Mouse (Mus musculus): ENCODE results near the gene Rgl2. TPM values are rescaled to one million over a fixed set of nuclear protein-coding genes. Genes with fewer than 3 reads are reported as not detected.

The Rgl2 gene
- 21.4 and 28.9 TPM in 2 replicates for polyA plus RNA-seq (2012; rRNA removed)

GRCm38 (mm10) chr17:33929371-33930279 lies at the start of gene Rgl2:
Gene Rgl2 (plus strand): TSS chr17:33929543.

GRCm38 (mm10) chr17:33890533-33891059 lies 38.7 kb upstream of the Rgl2 start, which contains the start of gene Kifc1:
Gene Kifc1 (minus strand): TSS chr17:33890661.

DNA sequence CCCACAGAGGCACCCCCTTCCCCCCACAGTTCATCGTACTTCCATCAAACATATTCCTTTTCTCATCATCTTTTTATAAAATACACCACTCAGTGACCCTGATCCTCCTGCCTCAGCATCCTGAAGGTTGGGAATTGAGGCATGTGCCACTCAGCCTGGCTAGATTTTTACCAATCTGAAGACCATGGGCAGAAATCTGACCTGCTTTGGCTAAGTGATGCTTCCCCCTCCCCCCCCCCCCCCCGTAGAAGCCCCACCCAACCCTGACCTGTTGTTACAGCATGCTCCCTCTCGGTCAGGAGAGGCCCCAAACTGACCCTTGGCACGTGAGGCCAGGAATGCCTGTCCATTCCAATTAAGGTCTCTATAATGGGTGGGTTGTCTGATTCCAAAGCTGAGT lies 24.5 kb upstream of the Rgl2 start, which contains the start of gene Platr17:
Gene Platr17, plus strand, starts transcription at position 301 of the 400 bp plus-strand sequence.

DNA sequence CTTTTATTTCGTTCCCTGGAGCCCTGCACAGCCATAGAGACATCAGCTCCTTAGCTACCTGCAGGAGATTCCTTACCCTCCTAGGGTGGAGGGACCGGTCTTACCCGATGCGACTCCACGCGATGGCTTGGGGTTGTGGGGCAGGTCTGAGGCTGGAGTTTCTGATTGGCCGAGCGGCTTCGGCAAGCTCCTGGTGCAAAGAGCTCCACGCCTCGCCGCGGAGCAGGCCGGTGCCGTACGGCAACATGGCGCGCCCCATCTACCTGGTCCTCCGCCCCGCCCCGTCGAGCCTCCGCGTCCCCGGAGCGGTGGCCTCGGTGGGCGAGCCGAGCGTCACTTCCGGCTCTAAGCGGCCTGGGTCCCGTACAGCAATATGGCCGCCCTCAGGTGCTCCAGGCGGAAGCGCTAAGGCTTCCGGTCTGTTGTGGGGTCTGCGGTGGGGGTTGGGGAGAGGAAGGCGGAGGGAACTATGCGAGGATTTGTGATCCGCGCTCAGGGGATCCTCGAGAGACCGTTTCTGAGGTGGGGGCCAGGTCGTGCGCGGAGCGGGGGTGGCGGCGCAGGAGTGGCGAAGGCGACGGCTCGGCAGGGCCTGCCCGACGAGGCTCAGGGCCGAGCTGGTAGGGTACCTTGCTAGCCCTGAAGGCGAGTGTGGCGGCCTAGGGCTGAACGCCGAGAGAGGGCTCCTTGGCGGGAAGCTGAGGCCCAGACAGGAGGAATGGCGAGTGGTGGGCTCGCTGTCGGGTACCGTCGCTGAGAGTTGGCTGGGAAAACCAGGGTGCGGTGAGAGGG lies 20.1 kb upstream of the Rgl2 start, which contains the start of gene Daxx:
Gene Daxx, plus strand, starts transcription at position 338 of the 792 bp plus-strand sequence.

DNA sequence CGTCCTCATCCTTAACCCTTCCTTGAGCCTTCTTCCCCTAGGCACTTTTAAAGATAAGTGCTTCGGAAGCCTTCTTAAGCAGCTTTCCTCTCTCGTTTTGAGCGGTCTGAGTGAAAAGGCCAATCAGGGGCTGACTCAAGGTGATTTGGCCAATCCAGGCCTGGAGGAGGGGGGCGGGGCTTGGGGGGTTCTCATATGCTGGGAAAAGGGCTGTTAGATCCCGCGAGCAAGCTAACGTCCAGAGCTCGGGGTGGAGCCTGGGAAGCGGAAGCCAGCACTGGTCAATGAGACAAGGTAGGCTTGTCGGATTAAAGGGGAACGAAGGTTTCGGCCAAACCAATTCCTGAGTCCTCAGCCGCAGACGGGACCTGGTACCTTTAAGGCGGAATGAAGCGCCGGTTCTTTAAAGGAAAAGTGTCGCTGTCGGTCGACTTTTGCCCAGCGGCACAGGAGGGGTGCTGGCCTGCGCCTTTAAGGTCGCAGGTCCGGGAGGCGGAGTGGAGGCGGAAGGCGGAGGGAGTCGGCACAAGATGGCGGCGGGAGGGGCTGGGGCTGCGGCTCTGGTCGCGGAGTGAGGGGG lies 13.6 kb upstream of the Rgl2 start, which contains the start of the genes Tapbp and Zbtb22:
Gene Tapbp, plus strand, starts transcription at position 229 of the 580 bp plus-strand sequence.
Gene Zbtb22, plus strand, starts transcription at position 234 of the 580 bp plus-strand sequence.

GRCm38 (mm10) chr17:33940206-33940805 lies 11.0 kb downstream of the Rgl2 start, which contains the start of the genes Pfdn6 and Wdr46:
Gene Pfdn6 (minus strand): TSS chr17:33940343.
Gene Wdr46 (plus strand): TSS chr17:33940660.

GRCm38 (mm10) chr17:33951021-33951946 lies 21.9 kb downstream of the Rgl2 start, which contains the start of gene B3galt4:
Gene B3galt4 (minus strand): TSS chr17:33951488.

GRCm38 (mm10) chr17:33955555-33956214 lies 26.3 kb downstream of the Rgl2 start, which contains the start of the genes Vps52 and Rps18:
Gene Vps52 (plus strand): TSS chr17:33955812.
Gene Rps18 (minus strand): TSS chr17:33956001.

Other genes with a start within 250 kb of the Rgl2 start
- 86.0 and 104 TPM in 2 replicates for gene Hnrnpm, start 242.7 kb upstream of the Rgl2 start, polyA plus RNA-seq (2012; rRNA removed)
- 124 and 134 TPM in 2 replicates for gene March2, start 210.9 kb upstream of the Rgl2 start, polyA plus RNA-seq (2012; rRNA removed)
- 86.1 and 92.3 TPM in 2 replicates for gene Rab11b, start 169.0 kb upstream of the Rgl2 start, polyA plus RNA-seq (2012; rRNA removed)
- gene Angptl4, start 147.7 kb upstream of the Rgl2 start, polyA plus RNA-seq (2012; rRNA removed) = 51.8 and 56.4 TPM in 2 replicates
- gene Kank3, start 119.0 kb upstream of the Rgl2 start, polyA plus RNA-seq (2012; rRNA removed) = 15.8 and 17.2 TPM in 2 replicates
- gene Rps28, start 105.0 kb upstream of the Rgl2 start, polyA plus RNA-seq (2012; rRNA removed) = 624 and 816 TPM in 2 replicates
- 189 and 197 TPM in 2 replicates for gene Ndufa7, start 105.0 kb upstream of the Rgl2 start, polyA plus RNA-seq (2012; rRNA removed)
- gene Cd320, start 86.5 kb upstream of the Rgl2 start, polyA plus RNA-seq (2012; rRNA removed) = 8.3 and 9.0 TPM in 2 replicates
- not detected in 2 replicates for gene Gm7029, start 55.7 kb upstream of the Rgl2 start, polyA plus RNA-seq (2012; rRNA removed)
- gene Kifc1, start 38.9 kb upstream of the Rgl2 start, polyA plus RNA-seq (2012; rRNA removed) = 19.2 and 21.8 TPM in 2 replicates
- 0.63 and 0.78 TPM in 2 replicates for gene Platr17, start 24.4 kb upstream of the Rgl2 start, polyA plus RNA-seq (2012; rRNA removed)
- 17.5 and 19.5 TPM in 2 replicates for gene Daxx, start 20.1 kb upstream of the Rgl2 start, polyA plus RNA-seq (2012; rRNA removed)
- 19.7 and 21.7 TPM in 2 replicates for gene Tapbp, start 13.6 kb upstream of the Rgl2 start, polyA plus RNA-seq (2012; rRNA removed)
- 11.4 and 11.9 TPM in 2 replicates for gene Zbtb22, start 13.6 kb upstream of the Rgl2 start, polyA plus RNA-seq (2012; rRNA removed)
- gene Pfdn6, start 10.8 kb downstream of the Rgl2 start, polyA plus RNA-seq (2012; rRNA removed) = 45.7 and 46.0 TPM in 2 replicates
- gene Wdr46, start 11.1 kb downstream of the Rgl2 start, polyA plus RNA-seq (2012; rRNA removed) = 11.8 and 12.7 TPM in 2 replicates
- gene B3galt4, start 21.9 kb downstream of the Rgl2 start, polyA plus RNA-seq (2012; rRNA removed) = 1.4 and 1.9 TPM in 2 replicates
- gene Vps52, start 26.3 kb downstream of the Rgl2 start, polyA plus RNA-seq (2012; rRNA removed) = 15.0 and 17.0 TPM in 2 replicates
- gene Rps18, start 26.5 kb downstream of the Rgl2 start, polyA plus RNA-seq (2012; rRNA removed) = 1,178 and 1,295 TPM in 2 replicates
- 340 and 427 TPM in 2 replicates for gene H2-K1, start 70.8 kb downstream of the Rgl2 start, polyA plus RNA-seq (2012; rRNA removed)
- gene Ring1, start 95.1 kb downstream of the Rgl2 start, polyA plus RNA-seq (2012; rRNA removed) = 12.5 and 18.5 TPM in 2 replicates
- 51.8 and 62.7 TPM in 2 replicates for gene H2-Ke6, start 98.5 kb downstream of the Rgl2 start, polyA plus RNA-seq (2012; rRNA removed)
- gene Slc39a7, start 102.1 kb downstream of the Rgl2 start, polyA plus RNA-seq (2012; rRNA removed) = 42.7 and 48.3 TPM in 2 replicates
- 18.5 and 21.0 TPM in 2 replicates for gene Rxrb, start 102.3 kb downstream of the Rgl2 start, polyA plus RNA-seq (2012; rRNA removed)
- gene Col11a2, start 109.9 kb downstream of the Rgl2 start, polyA plus RNA-seq (2012; rRNA removed) = 0.48 and 0.67 TPM in 2 replicates
- 0.81 and 1.1 TPM in 2 replicates for gene H2-Oa, start 162.8 kb downstream of the Rgl2 start, polyA plus RNA-seq (2012; rRNA removed)
- gene H2-DMa, start 190.0 kb downstream of the Rgl2 start, polyA plus RNA-seq (2012; rRNA removed) = 4.5 and 5.3 TPM in 2 replicates
- 45.0 and 46.4 TPM in 2 replicates for gene Brd2, start 193.1 kb downstream of the Rgl2 start, polyA plus RNA-seq (2012; rRNA removed)
- gene H2-DMb2, start 213.8 kb downstream of the Rgl2 start, polyA plus RNA-seq (2012; rRNA removed) = 0.83 and 0.86 TPM in 2 replicates
- 2.5 and 2.6 TPM in 2 replicates for gene H2-DMb1, start 223.5 kb downstream of the Rgl2 start, polyA plus RNA-seq (2012; rRNA removed)